Mouse (Mus musculus): ENCODE results near the gene Id4.

Gene Id4

DNA sequence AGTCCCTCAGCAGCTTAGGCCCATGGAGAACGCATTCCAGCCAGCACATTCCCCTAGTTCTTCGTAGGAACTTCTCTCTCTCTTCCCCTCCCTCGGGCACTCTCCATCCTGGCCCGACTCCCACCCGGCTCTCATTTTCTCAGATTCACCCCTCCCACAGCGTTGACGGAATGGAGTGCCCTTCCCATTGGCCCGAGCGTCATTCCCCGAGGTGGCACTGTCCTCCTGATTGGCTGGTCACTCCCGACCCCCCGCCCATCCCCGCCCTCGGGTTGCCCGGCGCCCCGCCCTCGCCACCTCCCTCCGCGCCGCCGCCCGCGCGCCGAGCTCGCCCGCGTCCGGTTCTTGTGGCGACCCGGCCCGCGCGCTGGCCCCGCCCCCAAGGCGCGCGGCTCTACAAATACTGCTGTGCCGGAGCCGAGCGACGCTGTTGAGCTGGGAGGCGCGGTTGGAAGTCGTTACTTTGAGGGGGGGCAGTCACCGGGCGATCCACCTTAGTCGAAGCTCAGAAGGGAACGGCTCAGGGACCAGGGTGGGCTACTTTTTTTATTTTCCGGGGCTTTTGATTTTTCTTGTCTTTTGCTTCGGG lies at the start of gene Id4:
Gene Id4, plus strand, starts transcription at position 539 of the 589 bp plus-strand sequence.
- peak; percentile 97 to 98 for DNase-seq

DNA sequence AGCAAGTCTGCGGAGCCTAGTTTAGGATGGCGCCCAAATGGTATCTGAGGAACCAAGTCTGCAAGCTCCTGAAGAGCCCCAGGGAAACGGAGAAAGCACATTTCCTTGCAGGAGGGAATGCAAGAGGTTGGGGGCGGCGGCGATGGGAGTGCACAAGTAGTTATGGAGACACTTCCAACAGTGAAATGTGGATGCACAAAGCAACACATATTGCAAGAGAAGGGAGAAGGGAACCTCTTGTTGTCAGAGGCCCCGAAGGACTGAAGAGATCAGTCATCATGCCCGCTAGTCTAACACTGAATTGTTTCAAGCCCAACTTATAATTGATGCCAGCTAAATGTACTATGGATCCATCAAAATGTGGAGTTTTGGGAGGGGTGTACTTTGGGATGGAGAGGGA lies 33.9 kb upstream of the Id4 start:
- DNase-seq, result peak; percentile 29 to 33

DNA sequence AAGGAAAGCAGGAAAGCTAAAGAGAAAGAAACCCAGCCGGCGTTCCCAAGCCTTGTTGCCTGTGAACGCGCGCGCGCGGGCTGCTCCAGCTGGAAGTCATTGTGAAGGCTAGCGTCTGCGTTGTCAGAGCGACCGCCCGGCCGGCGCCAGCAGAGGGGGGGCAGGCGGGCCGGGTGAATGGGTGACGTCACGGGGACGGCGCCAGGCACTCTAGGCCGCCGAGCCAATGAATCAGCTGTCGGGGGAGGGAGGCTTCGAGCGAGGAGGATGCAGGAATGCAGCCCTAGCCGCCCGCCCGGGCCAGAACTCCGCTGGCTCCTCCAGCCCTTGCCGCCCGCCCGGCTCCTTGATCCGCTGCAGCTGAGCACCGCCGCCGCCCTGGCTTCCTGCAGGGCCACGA lies 33.3 kb upstream of the Id4 start:
- DNase-seq, result peak; percentile 93 to 96

DNA sequence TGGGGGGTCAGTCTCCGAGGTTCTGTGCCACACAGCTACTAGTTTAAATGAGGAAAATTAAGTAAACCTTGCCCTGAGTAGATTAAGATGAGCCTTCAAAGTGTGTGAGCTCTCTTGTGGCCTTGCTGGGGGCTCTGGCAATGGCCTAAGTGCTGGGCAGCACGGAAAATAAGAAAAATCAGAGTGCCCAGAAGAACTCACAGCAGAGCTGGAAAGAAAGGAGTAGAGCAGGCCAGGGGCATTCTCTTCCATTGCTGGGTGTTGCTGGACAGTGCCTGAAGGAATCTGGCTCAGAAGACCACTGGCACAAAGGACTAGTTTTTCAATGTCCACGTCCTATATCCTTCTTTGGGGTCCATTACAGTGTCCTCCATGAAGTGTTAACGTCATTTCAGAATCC lies 32.9 kb upstream of the Id4 start:
- no peak for DNase-seq

DNA sequence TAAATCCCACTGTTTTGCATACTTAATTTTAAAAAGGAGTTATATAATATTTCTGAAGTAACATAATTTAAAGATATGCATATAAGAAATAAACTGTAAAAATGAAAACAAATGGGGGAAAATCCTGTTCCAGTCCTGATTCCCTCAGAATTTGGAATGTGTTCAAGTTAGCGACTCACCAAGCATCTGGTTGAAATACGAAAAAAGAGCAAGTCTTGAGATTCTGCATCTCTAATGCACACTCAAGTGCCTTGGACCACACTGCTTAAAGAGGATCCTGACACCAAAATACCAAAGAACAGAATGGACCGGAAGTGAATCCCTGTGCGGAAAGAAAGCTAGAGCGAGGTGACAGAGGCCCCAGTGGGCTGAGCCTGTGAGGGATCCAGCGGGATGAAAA lies 30.0 kb upstream of the Id4 start:
- no peak for DNase-seq

DNA sequence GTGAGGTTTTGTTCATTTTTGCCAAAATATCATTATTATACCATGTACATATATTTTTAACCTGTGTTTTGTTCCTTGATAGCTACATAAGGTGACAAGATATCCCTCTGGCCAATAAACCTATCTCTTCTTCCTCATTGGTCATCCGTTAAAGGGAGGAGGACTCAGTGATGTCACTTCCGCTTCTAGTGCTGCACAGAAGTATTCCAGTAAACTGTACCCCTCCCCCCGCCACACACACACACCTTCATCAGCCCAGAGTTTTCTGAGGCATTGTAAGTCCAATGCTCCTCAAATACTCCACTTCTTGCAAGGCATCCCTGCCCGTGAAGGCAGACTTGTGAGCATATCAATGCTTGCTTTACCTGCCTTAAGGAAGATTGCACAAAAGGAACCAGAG lies 24.6 kb upstream of the Id4 start:
- no peak for DNase-seq

DNA sequence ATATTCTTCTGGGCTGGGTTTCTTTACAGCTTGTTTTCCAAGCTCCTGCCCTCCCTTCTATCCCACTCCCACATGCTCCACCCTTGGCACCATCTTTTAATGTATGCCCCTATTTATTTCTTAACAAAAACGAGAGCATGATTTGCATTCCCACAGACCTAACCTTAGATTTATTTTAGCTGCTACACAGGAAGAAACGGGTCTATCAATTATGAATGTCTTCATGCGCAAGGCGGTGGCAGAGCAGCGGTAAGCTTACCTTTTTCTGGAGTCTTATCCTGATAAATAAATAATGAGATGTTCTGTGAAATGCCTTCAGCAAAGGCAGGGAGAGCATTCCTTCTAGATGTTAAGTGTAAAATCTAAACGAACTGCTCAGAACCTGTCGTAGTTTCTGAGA lies 24.2 kb upstream of the Id4 start:
- no peak for DNase-seq

DNA sequence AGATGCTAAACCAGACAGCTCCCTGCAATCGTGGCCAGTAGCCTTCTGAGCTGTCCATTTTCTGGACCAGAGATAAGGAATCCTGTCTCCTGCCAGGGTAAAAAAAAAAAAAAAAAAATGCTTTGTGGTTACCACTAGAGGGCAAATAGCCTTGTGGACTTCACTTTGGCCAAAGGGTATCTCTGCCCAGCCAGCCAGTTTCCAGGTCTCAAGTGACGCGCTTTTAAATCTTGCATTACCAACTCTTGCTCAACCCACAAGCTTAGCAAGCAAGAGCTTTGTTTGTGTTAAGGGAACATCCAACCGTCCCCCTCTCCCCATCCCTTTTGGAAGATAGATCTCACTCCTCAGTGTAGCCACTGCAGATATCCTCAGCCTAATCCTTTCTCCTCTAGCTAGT lies 23.5 kb upstream of the Id4 start:
- DNase-seq, result peak; percentile 43 to 48

DNA sequence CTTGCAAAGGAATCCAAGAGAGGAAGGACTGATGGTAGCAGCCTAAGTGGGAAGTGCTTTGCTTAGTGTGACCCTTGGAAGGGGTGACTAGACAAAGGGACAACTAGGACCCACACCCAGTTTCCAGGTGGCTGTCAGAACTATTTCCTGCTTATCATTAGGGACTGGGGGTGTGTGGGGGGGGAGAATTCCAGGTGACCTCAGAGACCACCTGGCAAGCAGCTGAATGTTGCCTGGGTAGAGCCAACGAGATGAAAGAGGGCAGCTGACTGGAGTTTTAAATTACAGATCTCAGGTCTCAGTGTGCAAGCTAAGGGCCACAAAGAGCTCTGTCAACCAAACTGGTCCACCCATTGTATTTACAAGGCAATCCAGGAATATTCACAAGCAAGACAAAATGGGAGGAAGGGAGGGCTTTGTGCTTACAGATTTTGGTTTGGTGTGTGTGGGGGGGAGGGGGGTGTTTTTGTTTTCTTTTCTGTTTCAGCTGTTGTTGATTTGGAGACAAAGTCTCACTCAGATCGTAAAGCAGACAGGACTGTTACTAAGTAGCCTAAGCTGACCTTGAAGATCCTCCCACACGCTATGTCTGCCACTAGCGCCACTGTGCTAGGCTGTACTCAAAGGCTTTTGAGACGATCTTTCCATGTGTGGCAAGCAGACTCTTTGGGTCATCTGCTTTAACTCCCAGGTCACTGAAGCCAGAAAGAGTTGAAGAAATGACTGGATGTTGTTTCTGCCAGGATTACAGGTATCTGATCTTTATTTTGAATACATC lies 15.6 kb upstream of the Id4 start:
- no peak for DNase-seq

DNA sequence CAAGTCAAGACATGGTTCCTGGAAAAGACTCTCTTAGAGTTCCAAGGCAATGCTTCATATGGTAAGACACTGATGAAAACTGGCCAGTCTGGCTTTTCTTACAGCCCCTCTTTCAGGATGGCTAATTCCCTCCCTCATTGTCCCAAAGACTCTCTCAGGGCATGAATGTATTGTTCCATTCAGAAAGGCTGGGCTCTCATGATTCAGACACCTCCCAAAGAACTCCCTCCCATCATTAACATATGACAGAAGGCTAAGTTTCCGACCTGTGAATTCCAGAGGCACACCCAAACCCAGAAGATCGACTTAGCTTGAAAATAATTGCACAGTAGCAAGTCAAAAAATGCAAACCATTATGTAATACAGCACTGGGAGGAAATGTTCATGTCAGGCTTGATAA lies 8.5 kb upstream of the Id4 start:
- DNase-seq, result no peak

DNA sequence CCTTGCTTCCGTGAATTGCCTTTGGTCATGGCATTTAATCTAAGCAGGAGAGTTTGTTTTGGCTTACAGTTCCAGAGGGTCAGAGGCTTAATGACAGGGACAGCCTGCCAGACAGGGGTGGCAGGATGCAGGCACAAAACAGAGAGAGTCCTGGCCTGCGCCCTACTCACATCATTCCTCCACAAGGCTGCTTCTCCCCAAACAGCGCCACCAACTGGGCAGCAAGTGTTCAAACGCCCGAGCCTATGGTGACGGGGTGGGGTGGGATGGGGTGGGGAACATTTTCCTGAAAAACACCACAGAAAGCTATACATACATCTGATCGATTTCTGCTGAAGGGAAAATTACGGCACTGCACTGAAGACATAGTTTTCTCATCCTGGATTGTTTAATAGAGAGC lies 6.0 kb upstream of the Id4 start:
- no peak for DNase-seq

DNA sequence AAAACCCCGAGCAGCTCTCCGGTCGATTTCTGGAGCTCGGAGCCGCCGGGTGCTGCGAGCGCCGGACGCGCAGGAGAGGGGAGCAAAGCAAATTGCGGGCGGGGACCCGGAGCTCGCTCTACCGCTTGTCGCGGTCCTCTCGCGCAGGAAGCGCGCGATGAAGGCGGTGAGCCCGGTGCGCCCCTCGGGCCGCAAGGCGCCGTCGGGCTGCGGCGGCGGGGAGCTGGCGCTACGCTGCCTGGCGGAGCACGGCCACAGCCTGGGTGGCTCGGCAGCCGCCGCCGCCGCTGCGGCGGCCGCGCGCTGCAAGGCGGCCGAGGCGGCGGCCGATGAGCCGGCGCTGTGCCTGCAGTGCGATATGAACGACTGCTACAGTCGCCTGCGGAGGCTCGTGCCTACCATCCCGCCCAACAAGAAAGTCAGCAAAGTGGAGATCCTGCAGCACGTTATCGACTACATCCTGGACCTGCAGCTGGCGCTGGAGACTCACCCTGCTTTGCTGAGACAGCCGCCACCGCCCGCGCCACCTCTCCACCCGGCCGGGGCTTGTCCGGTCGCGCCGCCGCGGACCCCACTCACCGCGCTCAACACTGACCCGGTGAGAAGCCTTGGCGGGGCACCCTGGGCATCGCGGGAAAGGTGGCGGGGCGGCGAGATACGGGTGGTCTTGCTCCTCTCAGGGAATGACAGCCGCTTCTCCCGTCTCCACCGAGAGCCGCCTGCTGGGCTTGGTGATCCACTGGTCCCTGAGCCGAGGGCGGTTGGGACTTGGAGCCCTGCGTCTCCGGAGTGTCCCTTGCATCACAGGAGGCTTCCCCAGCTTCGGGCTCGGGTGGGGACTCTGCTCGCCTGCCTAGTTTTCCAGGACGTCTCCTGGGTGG lies 553 bp downstream of the Id4 start:
- peak; percentile 60 to 65 for DNase-seq

DNA sequence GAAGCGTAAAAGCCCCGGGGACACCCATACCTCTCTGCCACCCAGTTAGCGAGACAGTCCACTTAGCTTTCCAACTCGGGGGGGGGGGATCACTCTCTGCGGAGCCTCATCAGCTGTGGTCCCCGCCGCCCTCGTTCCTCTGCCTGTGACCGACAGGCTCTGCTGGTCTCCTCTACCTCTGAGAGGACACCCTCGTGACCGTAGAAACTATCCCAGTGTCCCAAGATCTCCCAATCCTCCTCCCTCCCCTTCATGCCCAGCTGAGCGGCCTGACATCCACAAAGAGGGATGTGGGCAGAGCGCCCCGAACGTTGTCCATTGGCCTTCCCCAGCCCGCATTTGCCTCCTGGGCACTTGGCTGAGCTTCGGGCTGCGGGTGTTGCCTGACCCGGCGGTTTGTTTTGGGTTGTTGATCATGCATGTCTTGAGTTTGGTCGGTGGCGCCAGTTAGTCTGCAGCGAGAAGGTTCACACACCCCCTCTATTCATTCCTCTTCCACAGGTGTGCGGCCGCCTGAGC lies 1.5 kb downstream of the Id4 start:
- DNase-seq, result peak; percentile 44 to 52

DNA sequence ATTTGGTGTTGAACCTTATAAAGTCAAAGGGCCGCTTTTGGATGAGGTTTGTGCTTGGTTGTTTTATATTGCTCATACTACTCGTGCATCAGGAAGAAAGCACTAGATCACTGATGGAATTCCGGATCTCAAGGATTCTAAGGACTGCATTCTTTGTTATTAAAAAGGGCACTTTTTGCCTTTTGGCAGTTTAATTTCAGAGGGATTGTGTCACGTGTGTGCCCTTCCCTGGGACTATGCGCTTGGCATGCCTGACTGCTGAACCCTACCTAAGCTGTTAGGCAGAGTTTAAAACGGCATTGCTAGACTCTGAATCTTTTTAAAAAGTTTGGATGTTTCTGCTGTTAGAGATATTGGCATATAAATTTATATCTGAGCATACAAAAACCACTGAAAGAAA lies 4.0 kb downstream of the Id4 start:
- DNase-seq, result no peak

DNA sequence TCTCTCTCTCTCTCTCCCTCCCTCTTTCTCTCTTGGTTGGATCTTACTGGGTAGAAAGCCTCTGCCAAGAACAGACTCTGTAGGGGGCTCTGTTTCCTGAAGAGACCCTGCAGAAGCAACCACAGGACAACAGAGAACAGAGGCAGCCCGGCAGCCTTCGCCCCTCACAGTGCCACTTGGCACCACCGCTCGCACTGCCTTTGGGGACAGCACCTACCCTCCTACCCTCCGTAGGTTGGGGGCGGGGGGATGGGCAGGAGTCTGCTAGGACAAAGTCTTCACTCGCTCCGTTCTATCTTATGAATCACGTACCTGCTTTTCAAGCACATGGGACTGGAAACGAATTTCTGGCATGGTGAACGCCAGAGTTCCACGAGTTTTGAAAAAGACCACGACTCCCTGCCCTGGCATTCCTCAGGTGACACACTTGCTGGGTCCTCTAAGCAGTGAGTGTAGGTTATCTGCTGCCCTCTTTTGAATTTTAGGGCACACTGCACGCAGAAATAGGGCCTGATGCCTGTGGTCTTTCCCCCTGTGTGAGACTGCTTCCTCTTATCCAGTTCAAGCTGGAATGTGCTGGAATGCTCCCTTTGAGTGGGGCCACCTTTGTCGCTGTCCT lies 12.5 kb downstream of the Id4 start:
- peak; percentile 61 to 63 for DNase-seq

DNA sequence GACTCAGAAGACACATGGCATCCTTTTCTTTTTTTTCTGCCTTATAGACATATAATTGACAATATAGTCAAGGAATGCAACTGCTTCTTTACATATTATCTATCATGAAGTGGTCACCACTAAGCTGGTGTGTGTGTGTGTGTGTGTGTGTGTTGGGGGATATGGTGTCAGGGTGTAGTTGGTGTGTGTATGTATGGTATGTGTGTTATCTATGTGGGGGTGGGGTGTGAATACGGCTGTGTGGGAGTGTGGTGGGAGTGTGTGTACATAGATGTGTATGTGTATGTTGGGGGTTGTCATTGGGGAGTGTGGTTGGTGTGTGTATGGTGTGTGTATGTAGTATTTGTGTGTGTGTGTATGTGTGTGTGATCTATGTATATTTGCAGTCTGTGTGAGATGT lies 13.1 kb downstream of the Id4 start:
- DNase-seq, result no peak

DNA sequence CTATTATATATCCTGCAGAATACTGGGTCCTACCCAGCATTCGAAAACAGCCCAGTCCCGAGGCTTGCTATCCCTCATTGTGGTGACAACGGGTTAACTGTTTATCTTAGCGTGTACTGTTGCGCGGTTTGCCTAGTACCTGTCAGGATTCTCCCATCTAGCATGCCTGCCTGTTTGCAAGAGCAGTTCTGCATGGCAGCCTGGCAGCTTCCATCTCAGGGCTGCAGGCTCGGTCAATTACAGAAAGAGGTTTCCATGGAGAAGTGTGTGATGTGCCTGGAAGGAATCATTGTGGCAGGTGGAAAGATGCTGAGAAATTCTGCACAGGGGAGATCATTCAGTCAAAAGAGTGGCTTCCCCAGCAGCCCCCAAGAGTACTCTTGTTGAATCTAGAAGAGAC lies 16.0 kb downstream of the Id4 start:
- DNase-seq, result peak; percentile 51 to 55

DNA sequence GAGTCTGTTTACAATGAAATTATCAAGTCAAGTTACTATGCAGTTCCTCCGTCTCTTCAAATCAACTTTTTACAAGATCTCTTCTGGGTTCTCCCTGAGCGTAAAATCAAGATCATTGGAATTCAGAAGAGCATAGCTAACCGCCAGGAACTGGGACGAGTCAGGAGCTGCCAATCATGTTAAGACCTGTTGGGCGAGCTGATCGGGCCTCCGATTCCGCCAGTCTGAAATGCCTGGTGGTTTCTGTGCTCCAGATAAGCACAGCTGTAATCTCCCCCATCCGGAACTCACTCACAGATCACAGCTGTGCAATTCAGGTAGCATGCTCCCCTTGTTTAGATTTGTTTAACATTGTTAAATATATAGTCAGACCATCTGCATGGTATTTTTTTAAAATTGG lies 23.4 kb downstream of the Id4 start:
- no peak for DNase-seq

DNA sequence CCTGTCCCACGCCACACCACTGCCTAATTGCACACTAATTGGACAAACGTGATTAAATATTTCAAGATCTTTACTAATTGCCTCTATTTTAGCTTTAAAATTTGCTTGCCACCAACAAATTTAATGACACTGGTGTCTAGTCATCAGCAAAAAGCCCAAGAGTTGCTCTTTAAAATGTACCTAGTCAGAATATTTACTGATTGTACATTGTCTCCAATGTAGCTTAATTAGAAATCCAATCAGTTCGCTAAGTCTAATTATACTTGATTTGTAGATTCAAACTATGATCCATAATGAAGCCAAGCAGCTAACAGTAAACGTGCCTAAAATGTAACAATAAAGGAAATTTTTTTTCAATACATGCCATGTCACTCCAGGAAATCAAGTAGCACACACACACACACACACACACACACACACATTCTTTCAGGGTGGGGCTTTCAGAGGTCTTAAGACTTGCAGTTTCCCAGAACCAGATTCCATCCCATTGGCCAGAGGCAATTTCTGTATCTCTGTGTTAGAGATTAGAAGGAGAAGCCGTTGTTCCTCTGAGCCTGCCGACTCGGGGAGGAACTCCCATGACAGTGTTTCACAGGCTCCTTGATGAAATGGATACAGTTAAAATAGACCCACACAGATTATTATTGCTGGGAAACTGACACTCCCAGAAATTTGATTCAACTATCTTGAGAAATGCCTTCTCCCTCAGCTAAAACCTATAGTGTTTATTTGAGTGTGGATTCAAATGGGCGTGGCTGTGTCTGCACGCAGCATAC lies 24.1 kb downstream of the Id4 start:
- DNase-seq, result no peak

DNA sequence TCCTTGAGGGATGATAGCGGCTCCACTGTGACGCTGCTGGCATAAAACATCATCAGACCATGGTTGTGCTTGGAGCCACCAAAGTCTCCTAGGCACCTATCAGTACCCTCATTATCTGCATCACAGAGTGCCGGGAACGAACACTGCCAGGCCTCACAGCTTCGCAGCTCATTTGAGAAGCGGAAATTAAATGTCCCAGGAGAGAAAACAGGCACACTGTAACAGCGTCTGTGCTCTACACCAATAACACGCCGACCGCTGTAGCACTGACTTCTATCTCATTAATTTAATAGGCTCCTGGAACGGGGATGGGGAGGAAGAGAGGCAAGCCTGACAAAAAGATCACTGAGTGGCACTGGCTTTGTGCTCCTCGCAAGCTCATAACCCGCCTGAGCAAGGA lies 29.4 kb downstream of the Id4 start:
- peak; percentile 21 to 24 for DNase-seq

DNA sequence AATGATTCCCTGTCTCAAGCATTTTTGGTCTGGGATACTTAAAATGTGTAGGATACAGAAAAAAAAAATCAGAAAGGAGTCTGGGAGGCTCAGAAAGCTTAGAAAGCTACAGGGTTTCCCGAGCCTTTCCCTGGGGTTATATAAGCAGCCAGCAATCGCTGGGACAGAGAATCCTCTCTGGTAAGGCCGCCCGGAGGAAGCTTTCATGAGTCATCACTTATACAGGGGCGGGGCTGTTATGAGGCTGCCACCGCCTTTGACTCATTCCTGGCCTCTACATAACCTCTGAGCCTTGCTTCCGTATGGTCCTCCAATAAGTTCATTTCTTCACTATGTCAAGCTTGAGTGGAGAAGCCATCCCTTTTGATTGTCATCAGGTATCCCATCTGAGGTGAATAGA lies 53.5 kb downstream of the Id4 start:
- DNase-seq, result no peak

Measured in cerebellum, postnatal 10 days (tissue).